Mouse (Mus musculus) spleen, adult 2 months (tissue): ENCODE data around the gene Igdcc4.

Experiments
- CTCF ChIP-seq: fragments of 200-500 bp; IDR thresholded peaks from 2 replicates; pipeline ENCODE4 v1.5.1; 2011; ENCODE audit warnings: mild to moderate bottlenecking, inconsistent platforms; ENCODE audit not compliant: insufficient read depth, insufficient read length, insufficient replicate concordance; ENCODE audit errors: extremely low read depth
- POLR2A ChIP-seq: fragments of 200-500 bp; IDR thresholded peaks from 2 replicates; pipeline ENCODE4 v1.6.1; 2011; ENCODE audit warnings: low read depth, low read length, inconsistent platforms

DNA sequence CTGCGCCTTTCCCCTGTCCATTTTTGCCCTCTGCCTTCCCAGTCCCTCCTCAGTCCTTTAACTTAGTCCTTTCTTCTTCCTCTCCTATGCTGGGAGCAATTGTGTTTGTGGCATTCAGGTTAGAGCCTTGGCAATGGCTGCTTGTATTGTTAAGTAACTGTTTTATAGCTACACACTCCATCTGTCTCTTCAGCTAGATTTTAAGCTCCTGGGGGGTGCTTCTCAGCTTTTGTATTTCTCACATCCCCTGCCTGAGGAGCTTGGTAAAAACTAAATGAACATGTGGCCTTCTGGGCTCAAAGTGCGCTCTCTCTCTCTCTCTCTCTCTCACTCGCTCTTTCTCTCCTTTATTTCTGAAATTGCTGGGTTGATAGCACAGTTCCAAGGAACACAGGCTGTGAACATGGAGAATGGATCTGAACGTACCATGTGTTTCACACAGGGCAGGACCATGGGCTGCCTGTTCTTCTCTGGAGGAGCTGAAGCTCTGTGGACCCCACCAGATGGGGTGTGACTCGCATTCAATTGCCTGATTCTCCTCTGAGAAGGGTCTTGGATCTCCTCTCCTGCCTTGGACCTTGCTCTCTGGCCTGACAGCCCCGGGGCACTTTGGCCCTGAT is 51.5 kb downstream of the Igdcc4 start:
- TF ChIP-seq CTCF (no peak), POLR2A (no peak)
